In the genomic region with DNA sequence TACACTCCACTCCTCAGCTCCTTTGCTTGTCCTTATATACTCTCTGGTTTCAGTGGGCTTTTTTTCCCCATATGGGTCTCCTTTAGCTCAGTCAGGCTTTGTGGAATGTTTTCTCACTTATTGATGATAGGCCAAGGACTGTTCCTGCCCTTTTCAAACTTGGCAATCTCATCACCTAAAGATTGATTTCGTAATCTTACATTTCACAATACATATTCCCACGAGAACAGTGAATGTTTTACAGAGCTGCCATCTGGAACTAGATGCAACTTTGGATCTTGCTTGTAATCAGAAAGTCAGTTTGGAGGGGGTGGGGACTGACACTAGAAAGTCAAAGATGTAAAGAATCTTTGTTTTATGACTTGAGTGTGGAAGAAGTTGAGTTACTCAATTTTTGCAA, we compare ENCODE assay signal across 29 mouse cellular contexts. TPM values are rescaled to one million over a fixed set of nuclear protein-coding genes. Genes with fewer than 3 reads are reported as not detected.
"Had no signal": no experiment of that assay in that cellular context is flagged by ENCODE, and none has a peak within 500 bp of the region (broad histone marks: within the 10 kb centered on the region; RNA-seq: fewer than 3 reads in every experiment).

TSS of gene Mup21 (minus strand) at position 53 of the 400 bp plus-strand sequence.

- H3K4me2 ChIP-seq: heart, embryonic 11.5 days; heart, embryonic 13.5 days; heart, embryonic 15.5 days; hindbrain, embryonic 13.5 days; hindbrain, embryonic 15.5 days; limb, embryonic 12.5 days; liver, embryonic 12.5 days had no signal

- H3K27me3 ChIP-seq: heart, embryonic 13.5 days; heart, embryonic 15.5 days; hindbrain, embryonic 13.5 days; hindbrain, embryonic 15.5 days; limb, embryonic 12.5 days; liver, embryonic 12.5 days had no signal

- H3K4me1 ChIP-seq: heart, embryonic 13.5 days; heart, embryonic 15.5 days; hindbrain, embryonic 13.5 days; hindbrain, embryonic 15.5 days; limb, embryonic 10.5 days; limb, embryonic 12.5 days; liver, embryonic 12.5 days had no signal

- H3K36me3 ChIP-seq: heart, embryonic 13.5 days; heart, embryonic 15.5 days; hindbrain, embryonic 13.5 days; hindbrain, embryonic 15.5 days; limb, embryonic 10.5 days; limb, embryonic 12.5 days; liver, embryonic 12.5 days had no signal

- H3K9me3 ChIP-seq: heart, embryonic 13.5 days; heart, embryonic 15.5 days; hindbrain, embryonic 13.5 days; hindbrain, embryonic 15.5 days; limb, embryonic 10.5 days; liver, embryonic 12.5 days had no signal

- ATAC-seq: hindbrain, postnatal 0 days; intestine, embryonic 16.5 days; liver, embryonic 12.5 days had no signal

- H3K27ac ChIP-seq: heart, adult 2 months; heart, embryonic 13.5 days; heart, embryonic 15.5 days; hindbrain, embryonic 13.5 days; hindbrain, embryonic 15.5 days; hindbrain, postnatal 0 days; layer of hippocampus, adult 2 months; left cerebral cortex, adult 2 months; limb, embryonic 10.5 days; limb, embryonic 12.5 days; liver, embryonic 12.5 days; liver, embryonic 14.5 days had no signal

- H3K9ac ChIP-seq: heart, embryonic 13.5 days; heart, embryonic 15.5 days; hindbrain, embryonic 13.5 days; hindbrain, embryonic 15.5 days; limb, embryonic 12.5 days; liver, embryonic 12.5 days; liver, embryonic 14.5 days had no signal

- DNase-seq: gastrocnemius, postnatal 14 days; gastrocnemius, postnatal 36 days; heart, adult 2 months; heart, postnatal 14 days; heart, postnatal 36 days; kidney, adult 11 months; kidney, adult 2 months; kidney, postnatal 10 days; kidney, postnatal 25 days; kidney, postnatal 4 days had no signal

- H3K4me3 ChIP-seq: heart, adult 2 months; heart, embryonic 13.5 days; heart, embryonic 15.5 days; hindbrain, embryonic 13.5 days; hindbrain, embryonic 15.5 days; layer of hippocampus, adult 2 months; left cerebral cortex, adult 2 months; limb, embryonic 10.5 days; limb, embryonic 12.5 days; liver, embryonic 12.5 days had no signal

RNA-seq across cellular contexts. Expression of gene Mup21, which starts in this region (rescaled TPM):
- polyA plus RNA-seq: heart, adult 2 months; heart, embryonic 11.5 days; heart, embryonic 13.5 days; heart, embryonic 15.5 days; heart, postnatal 0 days; hindbrain, embryonic 11.5 days; hindbrain, embryonic 13.5 days; hindbrain, embryonic 15.5 days; hindbrain, postnatal 0 days; intestine, embryonic 14.5 days; intestine, embryonic 16.5 days; kidney, adult 2 months; kidney, embryonic 14.5 days; kidney, embryonic 16.5 days; limb, embryonic 10.5 days; limb, embryonic 12.5 days; limb, embryonic 14.5 days; liver, embryonic 12.5 days had no signal
